Mouse (Mus musculus): ENCODE measurements at regions not wholly inside any gene's neighbourhood (a gene's known extent, or its start where the extent isn't known, plus 50 kb on each side); places are given as distances from the start of the nearest gene placed in this dataset.

DNA sequence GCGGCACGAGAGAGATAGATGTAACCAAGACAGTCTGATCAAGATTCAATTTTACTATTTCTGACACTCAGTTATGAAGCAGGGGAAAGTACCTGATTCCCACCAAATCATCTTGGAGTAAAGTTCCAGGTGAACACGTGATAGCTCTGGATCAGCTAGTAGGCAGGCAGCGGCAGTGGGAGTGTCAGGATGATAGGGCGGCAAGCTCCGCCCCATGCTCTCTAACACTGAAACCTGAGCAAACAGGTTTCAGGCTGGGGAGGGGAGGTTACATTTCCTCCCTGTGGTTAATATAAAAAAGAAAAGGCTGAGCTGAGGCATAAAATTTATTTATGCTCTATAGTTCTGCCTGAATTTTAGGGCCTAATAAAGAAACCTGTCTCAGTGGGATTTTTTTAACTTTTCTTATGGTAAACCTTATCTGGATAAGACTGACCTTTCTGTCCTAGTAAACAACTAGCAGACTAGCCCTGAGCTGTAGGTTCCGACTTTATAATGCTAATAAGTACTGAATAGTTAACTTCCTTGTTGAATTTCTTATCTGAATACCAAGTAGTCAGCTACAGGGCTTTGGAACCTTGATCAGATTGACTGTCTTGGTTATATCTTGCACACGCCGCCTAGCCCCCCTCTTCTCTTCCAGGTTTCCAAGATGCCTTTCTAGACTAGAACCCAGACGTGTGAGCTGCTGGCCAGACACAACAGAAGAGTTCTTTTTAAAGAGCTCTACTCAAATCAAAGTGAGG is 254.9 kb upstream of the Dab2 start:
- Histone ChIP-seq H3K36me3 (no peaks in the 10 kb centered on the region), H3K27ac (no peak overlapping the region), H3K4me3 (replicated peaks) (no peak overlapping the region), H3K27me3 (no peaks in the 10 kb centered on the region), H3K4me2 (0 out of 2 replicates have a peak overlapping the region, but pooled peaks have one; percentile 1), H3K9me3 (replicated peaks) (no peaks in the 10 kb centered on the region), H3K9ac (no peak overlapping the region), H3K4me1 (replicated peaks) (peaks cover 4% of the 10 kb centered on the region)
- ATAC-seq (ENCODE audit: low read depth) (peak; percentile 72; the same call in 1 of the 2 replicates), DNase-seq (peak; percentile 20)
- 46% methylated on average over 10 of the region's 10 CpGs for WGBS (ENCODE audit: insufficient replicate concordance)

DNA sequence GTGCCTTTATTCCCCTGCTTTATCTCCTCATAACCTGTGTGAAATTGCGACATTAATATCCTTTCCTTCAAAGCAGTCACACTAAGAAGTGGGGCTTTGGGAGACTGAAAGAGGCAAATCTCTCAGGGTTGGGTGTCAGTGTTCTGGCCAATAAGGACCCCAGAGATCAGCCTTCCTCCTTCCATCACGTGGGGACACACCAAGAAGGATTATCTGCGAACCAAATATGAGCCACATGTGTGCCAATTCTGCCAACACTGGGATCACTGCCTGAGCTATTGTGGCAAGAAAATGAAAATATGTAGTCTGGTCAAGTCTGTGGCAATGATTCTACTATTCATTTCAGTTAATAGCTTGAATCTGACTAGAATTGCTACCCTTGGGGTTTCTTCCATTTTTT is 243.9 kb upstream of the Dab2 start:
- H3K9ac ChIP-seq = no peak overlapping the region
- WGBS (ENCODE audit: insufficient replicate concordance) = 74% methylated on average over 3 of the region's 3 CpGs

DNA sequence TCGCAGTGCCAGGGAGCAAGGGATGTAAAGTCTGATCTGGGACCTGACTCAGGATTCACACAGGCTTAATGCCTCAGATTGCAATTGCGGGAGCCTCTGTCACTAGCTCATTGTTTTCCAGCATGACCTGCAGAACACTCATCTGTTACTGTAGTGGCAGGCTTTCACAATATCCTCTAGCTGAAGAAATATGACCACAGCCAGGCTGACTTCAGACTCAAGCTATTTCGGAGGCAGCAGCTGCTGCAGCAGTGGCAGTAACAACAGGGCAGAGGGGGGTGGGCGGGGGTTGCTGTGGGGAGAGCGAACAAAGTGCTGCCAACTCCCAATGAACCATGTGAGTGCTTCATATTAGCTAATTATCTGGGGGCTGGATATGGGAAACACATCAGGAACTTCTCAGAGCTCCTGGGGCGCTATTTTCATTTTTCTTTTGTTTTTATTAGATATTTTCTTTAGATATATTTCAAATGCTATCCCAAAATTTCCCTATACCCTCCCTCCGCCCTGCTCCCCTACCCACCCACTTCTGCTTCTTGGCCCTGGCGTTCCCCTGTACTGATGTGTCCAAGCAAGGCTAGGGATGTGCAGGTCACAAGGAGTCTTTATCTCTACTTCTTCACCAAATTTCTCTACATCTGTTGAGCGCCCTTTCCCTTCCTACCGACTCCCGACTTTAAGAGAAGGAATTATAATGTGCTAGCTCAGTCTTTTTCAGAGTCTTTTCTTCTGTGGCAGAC is 242.5 kb upstream of the Dab2 start:
- DNase-seq = no peak
- no peak overlapping the region for H3K27ac ChIP-seq

More for the DNA sequence above, 243.9 kb upstream of the Dab2 start:
- Histone ChIP-seq H3K27ac (no peak overlapping the region), H3K36me3 (no peaks in the 10 kb centered on the region), H3K4me3 (replicated peaks) (no peak overlapping the region), H3K27me3 (no peaks in the 10 kb centered on the region), H3K4me1 (replicated peaks) (peaks cover 31% of the 10 kb centered on the region), H3K4me2 (no peak overlapping the region), H3K9me3 (replicated peaks) (no peaks in the 10 kb centered on the region)
- DNase-seq = no peak
- no peak for ATAC-seq (ENCODE audit: low read depth)

DNA sequence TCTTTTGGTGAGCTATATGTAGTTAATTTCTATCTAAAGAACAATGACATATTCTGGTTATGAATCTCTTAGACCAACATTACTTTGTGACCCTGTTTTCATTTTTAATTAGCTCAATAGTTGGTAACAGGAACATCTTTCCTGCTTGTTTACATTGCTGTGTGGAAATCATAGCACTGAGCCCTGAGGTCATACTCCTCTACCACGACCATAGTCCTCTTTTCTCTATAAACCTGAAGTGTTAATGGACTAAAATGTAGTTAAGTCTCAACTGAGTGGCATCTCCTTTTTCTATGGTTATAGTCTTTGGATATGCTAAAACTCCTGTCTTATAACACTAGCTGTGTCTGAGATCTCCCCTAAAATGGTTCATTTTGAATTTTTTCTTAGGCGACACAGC is 240.2 kb upstream of the Dab2 start:
- no peak overlapping the region for H3K9ac ChIP-seq
- peak overlapping the region; percentile 82 for H3K27ac ChIP-seq
- no peak overlapping the region for H3K4me3 ChIP-seq (replicated peaks)
- H3K36me3 ChIP-seq = no peaks in the 10 kb centered on the region
- H3K27me3 ChIP-seq = no peaks in the 10 kb centered on the region
- WGBS (ENCODE audit: insufficient replicate concordance) = 46% methylated on average over 2 of the region's 2 CpGs
- H3K4me2 ChIP-seq = 0 out of 2 replicates have a peak overlapping the region, but pooled peaks have one; percentile 25
- DNase-seq (no peak), ATAC-seq (ENCODE audit: low read depth) (peak; percentile 48; the same call in 1 of the 2 replicates)
- H3K9me3 ChIP-seq (replicated peaks) = no peaks in the 10 kb centered on the region
- peaks cover 37% of the 10 kb centered on the region for H3K4me1 ChIP-seq (replicated peaks)

More for the DNA sequence above, 242.5 kb upstream of the Dab2 start:
- no peak for ATAC-seq (ENCODE audit: low read depth)
- no peaks in the 10 kb centered on the region for H3K27me3 ChIP-seq
- H3K36me3 ChIP-seq = no peaks in the 10 kb centered on the region
- no peak overlapping the region for H3K9ac ChIP-seq
- peaks cover 37% of the 10 kb centered on the region for H3K4me1 ChIP-seq (replicated peaks)
- WGBS (ENCODE audit: insufficient replicate concordance) = 49% methylated on average over 11 of the region's 11 CpGs
- H3K9me3 ChIP-seq (replicated peaks) = no peaks in the 10 kb centered on the region
- H3K4me2 ChIP-seq = no peak overlapping the region
- no peak overlapping the region for H3K4me3 ChIP-seq (replicated peaks)

DNA sequence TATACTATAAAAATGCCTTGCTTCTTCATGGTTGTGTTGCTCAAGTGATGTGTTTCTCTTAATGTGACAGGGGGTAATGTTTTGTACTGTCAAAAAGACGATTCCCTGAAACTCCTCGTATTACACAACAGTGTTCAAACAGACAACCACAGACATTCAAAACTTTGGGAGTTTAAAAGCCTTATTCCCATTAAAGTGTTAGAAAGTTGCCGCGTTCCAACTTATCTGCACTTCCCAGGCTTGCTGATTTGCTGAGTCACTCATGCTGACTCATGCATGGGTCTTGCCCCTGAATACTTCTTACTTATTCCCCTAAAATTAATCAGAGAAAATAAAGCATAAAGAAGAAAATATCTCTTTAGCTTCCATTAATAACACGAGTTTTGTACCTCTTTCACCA is 239.8 kb upstream of the Dab2 start:
- H3K9me3 ChIP-seq (replicated peaks) = no peaks in the 10 kb centered on the region
- H3K27me3 ChIP-seq = no peaks in the 10 kb centered on the region
- H3K36me3 ChIP-seq = no peaks in the 10 kb centered on the region
- no peak overlapping the region for H3K9ac ChIP-seq
- H3K4me2 ChIP-seq = 0 out of 2 replicates have a peak overlapping the region, but pooled peaks have one; percentile 25
- DNase-seq (peak; percentile 72), ATAC-seq (ENCODE audit: low read depth) (peak; percentile 91)
- peak overlapping the region; percentile 82 for H3K27ac ChIP-seq
- 27% methylated on average over 5 of the region's 5 CpGs for WGBS (ENCODE audit: insufficient replicate concordance)
- no peak overlapping the region for H3K4me3 ChIP-seq (replicated peaks)
- peaks cover 37% of the 10 kb centered on the region for H3K4me1 ChIP-seq (replicated peaks)

DNA sequence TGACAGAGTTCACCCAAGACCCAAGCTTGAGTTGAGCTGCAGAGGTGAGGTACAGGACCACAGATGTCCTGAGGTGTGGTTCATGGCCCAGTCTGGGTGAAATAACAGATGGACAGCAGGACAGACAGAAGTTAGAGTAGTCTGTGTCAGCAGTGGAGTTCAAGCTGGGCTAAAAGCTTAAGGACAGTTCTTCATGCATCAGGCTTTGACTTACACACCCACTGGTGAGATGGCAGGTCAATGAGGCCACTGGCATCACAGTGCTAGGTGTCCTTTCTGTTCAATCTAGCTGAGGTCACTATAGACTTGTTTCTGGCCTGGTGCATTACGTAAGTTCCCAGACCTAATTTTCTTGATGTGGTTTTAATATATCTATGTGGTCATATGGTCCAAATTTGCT is 238.9 kb upstream of the Dab2 start:
- H3K9me3 ChIP-seq (replicated peaks) = no peaks in the 10 kb centered on the region
- DNase-seq = no peak
- no peak overlapping the region for H3K4me3 ChIP-seq (replicated peaks)
- H3K4me2 ChIP-seq = no peak overlapping the region
- WGBS (ENCODE audit: insufficient replicate concordance) = 93% methylated on average over 1 of the region's 1 CpGs
- H3K27ac ChIP-seq = peak overlapping the region; percentile 74
- H3K36me3 ChIP-seq = no peaks in the 10 kb centered on the region
- H3K4me1 ChIP-seq (replicated peaks) = peaks cover 37% of the 10 kb centered on the region
- no peak overlapping the region for H3K9ac ChIP-seq
- H3K27me3 ChIP-seq = no peaks in the 10 kb centered on the region
- ATAC-seq (ENCODE audit: low read depth) = peak; percentile 42

DNA sequence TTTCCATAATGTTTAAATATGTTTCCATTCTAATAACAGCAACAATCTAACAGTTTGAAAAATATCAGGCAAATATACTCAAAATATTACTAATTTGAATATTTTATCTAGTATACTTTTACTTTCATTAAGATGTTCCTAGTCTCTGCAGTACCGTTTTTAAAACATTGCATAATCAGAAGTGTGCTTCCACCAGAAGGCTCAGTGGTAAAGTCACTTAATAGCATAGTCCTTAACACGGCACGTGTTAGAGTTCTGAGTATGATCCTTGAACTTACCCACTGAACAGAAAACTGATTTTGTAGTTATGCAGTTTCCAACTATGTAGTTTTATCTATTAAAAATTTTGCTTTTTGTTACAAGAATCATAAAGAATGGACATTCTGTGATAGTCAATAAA is 234.5 kb upstream of the Dab2 start:
- Histone ChIP-seq H3K4me2 (no peak overlapping the region), H3K4me1 (replicated peaks) (peaks cover 10% of the 10 kb centered on the region), H3K36me3 (no peaks in the 10 kb centered on the region), H3K4me3 (replicated peaks) (no peak overlapping the region), H3K27ac (no peak overlapping the region), H3K9ac (no peak overlapping the region), H3K27me3 (no peaks in the 10 kb centered on the region), H3K9me3 (replicated peaks) (no peaks in the 10 kb centered on the region)
- 61% methylated on average over 3 of the region's 3 CpGs for WGBS (ENCODE audit: insufficient replicate concordance)
- DNase-seq = no peak
- ATAC-seq (ENCODE audit: low read depth) = no peak

DNA sequence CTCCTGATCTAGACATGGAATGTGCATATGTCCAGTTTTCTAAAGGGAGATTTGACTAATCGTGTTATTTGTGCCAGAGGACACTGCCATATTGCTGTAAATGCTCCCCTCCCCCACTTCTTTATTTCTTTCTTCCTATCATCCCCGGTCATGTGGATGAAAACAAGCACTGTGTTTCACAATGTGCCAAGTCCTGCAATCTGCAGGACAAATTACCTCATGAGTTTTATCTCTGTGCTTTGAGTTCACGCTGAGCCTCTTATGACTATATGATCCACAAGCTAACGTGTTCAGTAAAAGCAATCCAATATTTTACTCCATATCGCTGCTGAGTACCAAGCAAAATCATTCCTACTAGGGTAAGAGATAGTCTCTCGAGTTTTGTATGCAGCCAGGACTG is 232.2 kb upstream of the Dab2 start:
- no peaks in the 10 kb centered on the region for H3K36me3 ChIP-seq
- no peak for DNase-seq
- no peak for ATAC-seq (ENCODE audit: low read depth)
- H3K9ac ChIP-seq = no peak overlapping the region
- no peak overlapping the region for H3K4me2 ChIP-seq
- H3K27me3 ChIP-seq = no peaks in the 10 kb centered on the region
- H3K27ac ChIP-seq = no peak overlapping the region
- WGBS (ENCODE audit: insufficient replicate concordance) = 60% methylated on average over 6 of the region's 6 CpGs
- H3K4me3 ChIP-seq (replicated peaks) = no peak overlapping the region
- no peaks in the 10 kb centered on the region for H3K4me1 ChIP-seq (replicated peaks)
- H3K9me3 ChIP-seq (replicated peaks) = no peaks in the 10 kb centered on the region

DNA sequence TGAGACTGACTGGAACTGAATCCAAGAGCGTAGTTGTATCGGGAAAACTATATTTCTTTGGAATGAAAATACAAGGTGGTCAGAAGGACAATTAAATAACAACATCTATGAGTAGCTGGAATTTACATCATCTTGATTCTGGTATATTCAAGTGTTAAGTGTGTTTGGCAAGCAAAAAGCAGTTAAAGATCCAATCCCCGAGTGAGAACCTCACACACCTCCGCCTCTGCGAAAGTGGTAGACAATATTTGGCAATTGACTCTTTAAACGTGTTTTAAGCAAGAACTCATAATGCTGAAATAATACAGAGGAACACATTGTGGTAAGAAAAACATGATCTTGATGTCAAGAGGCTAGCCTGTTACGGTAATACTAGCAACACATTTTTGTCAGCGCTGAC is 231.2 kb upstream of the Dab2 start:
- H3K4me2 ChIP-seq = no peak overlapping the region
- ATAC-seq (ENCODE audit: low read depth) = no peak
- 82% methylated on average over 8 of the region's 8 CpGs for WGBS (ENCODE audit: insufficient replicate concordance)

DNA sequence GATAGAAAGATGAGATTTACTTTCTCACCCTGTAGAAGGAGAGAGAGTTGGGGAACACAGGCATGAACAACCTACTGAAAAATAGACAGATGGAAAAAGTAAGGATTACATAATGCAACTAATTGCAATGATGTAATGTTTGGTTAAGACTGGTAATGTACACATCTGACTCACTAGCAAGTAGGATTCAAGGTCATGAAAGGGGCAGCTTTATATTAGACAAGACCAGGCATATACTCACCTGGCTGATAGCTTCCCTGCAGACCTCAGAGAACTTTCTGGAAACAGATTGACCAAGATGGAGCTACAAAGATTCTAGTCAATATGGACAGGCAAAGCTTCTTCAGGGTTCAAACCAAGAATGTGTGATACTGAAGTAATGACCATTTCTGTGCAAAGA is 227.7 kb upstream of the Dab2 start:
- Histone ChIP-seq H3K4me3 (replicated peaks) (no peak overlapping the region), H3K4me2 (no peak overlapping the region), H3K36me3 (no peaks in the 10 kb centered on the region), H3K9me3 (replicated peaks) (no peaks in the 10 kb centered on the region), H3K9ac (no peak overlapping the region), H3K27ac (no peak overlapping the region), H3K4me1 (replicated peaks) (no peaks in the 10 kb centered on the region), H3K27me3 (no peaks in the 10 kb centered on the region)
- DNase-seq (no peak), ATAC-seq (ENCODE audit: low read depth) (no peak)

More for the DNA sequence above, 231.2 kb upstream of the Dab2 start:
- Histone ChIP-seq H3K4me1 (replicated peaks) (no peaks in the 10 kb centered on the region), H3K9me3 (replicated peaks) (no peaks in the 10 kb centered on the region), H3K36me3 (no peaks in the 10 kb centered on the region), H3K27me3 (no peaks in the 10 kb centered on the region), H3K4me3 (replicated peaks) (no peak overlapping the region), H3K9ac (no peak overlapping the region), H3K27ac (no peak overlapping the region)
- no peak for DNase-seq

DNA sequence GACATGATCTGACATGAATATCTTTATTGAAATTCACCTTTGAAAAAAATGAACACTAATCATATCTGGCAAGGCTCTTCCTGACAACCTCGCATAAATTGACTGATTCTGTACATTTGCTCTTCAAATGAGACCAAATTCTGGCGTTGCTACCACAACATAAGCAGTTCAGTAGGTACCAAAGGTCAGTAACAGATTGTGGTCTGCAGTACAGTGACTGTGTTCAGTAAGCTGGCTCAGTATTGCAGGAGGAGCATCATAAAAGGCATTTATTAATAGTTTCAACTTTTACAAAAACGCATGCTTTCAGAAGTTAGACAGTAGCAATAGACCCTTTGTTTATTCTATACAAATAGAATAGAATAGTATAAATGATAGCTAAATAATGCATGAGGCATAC is 226.7 kb upstream of the Dab2 start:
- Histone ChIP-seq H3K4me2 (no peak overlapping the region), H3K4me1 (replicated peaks) (no peaks in the 10 kb centered on the region), H3K27me3 (no peaks in the 10 kb centered on the region), H3K9me3 (replicated peaks) (no peaks in the 10 kb centered on the region), H3K36me3 (no peaks in the 10 kb centered on the region), H3K4me3 (replicated peaks) (no peak overlapping the region), H3K9ac (no peak overlapping the region), H3K27ac (no peak overlapping the region)
- DNase-seq (no peak), ATAC-seq (ENCODE audit: low read depth) (no peak)
- 56% methylated on average over 3 of the region's 3 CpGs for WGBS (ENCODE audit: insufficient replicate concordance)
